Mouse (Mus musculus) T-cell, adult 2 months (primary cell): ENCODE data around the gene Krtap29-1.

ENCODE experiments used
- DNase-seq: peaks from one replicate; pipeline ENCODE4 v3.0.0; 2022; ENCODE audit warnings: low spot score

The Krtap29-1 gene

DNA sequence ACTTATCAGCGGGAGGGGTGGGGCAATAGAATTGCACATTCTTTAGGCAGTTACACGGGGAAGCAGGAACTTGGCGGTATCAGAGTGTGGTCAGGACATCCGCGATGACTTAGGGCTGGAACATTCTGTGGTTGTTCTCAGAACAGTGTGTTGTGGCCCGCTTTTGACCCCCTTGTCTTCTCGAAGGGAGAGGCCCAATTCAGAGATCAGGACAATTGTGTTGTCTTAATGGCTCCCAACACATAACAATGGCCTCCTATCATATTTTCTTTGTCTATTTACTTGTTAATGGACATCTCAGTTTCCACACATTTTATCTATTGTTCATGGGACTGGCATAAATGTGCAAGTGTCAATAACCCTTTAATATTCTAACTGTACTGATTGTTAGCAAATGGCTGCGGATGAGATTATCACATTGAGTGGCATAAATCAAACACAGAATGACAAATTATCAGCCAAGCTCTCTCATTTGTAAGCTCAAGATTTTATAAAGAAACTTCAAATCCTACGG lies 41.0 kb downstream of the Krtap29-1 start:
- no peak for DNase-seq

GRCm38 (mm10) chr11:99935991-99936390 lies 42.9 kb downstream of the Krtap29-1 start, which contains the start of gene Krtap31-2:
Krtap31-2 (plus strand) TSS chr11:99936291.
- no peak for DNase-seq
